25 mouse cellular contexts compared by ENCODE assay signal in the genomic region with DNA sequence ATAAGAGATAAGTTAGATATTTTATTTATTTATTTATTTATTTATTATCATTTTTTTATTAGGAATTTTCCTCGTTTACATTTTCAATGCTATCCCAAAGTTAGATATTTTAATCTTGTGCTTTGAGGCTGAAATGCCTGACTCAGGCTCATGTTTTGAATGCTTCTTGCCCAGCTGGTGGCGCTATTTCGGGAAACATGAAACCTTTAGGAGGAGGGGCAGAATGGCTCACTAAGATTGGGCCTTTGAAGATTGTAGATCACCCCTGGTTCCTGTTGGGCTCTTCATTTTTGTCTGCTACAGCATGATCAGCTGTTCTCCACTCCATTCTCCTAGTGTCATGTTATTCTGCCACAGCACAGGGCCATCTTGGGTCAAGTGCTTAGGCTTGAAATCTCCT. TPM values are rescaled to one million over a fixed set of nuclear protein-coding genes. Genes with fewer than 3 reads are reported as not detected.
DNase-seq lines count a peak whose midpoint lies in the region; ATAC-seq and TF ChIP-seq lines count a peak whose summit lies in the region.
"Had no signal": no experiment of that assay in that cellular context is flagged by ENCODE, and none has a peak within 500 bp of the region (broad histone marks: within the 10 kb centered on the region; RNA-seq: fewer than 3 reads in every experiment).

No protein-coding gene starts in this region.

- 64% methylated on average over 3 of the region's 3 CpGs for WGBS in hindbrain, embryonic 11.5 days
- 65% methylated on average over 3 of the region's 3 CpGs for WGBS in hindbrain, embryonic 13.5 days

- TF ChIP-seq EP300 in CH12.LX (IDR thresholded peaks at IDR 0.05; ENCODE audit: low read length) (no peak), ES-Bruce4 (IDR thresholded peaks at IDR 0.05; ENCODE audit: insufficient read depth, low read depth, low read length) (no peak)

- TF ChIP-seq POLR2A in CH12.LX (IDR thresholded peaks at IDR 0.05; ENCODE audit: low read depth, low read length): no peak
- no peak for TF ChIP-seq POLR2A in ES-Bruce4 (IDR thresholded peaks at IDR 0.05; ENCODE audit: insufficient read depth, low read length)

- H3K27me3 ChIP-seq in hindbrain, embryonic 11.5 days (ENCODE audit: control insufficient read depth, insufficient read depth, low read length): no peaks in the 10 kb centered on the region
- no peaks in the 10 kb centered on the region for H3K27me3 ChIP-seq in hindbrain, embryonic 13.5 days
- H3K27me3 ChIP-seq in CH12.LX (replicated peaks) (no peaks in the 10 kb centered on the region), ES-Bruce4 (ENCODE audit: control insufficient read depth, insufficient read depth, low read length, poor library complexity, severe bottlenecking) (no peaks in the 10 kb centered on the region), Patski (peaks cover 25% of the 10 kb centered on the region)
- H3K27me3 ChIP-seq: embryonic facial prominence, embryonic 15.5 days; heart, embryonic 15.5 days had no signal

- POLR2A ChIA-PET in Patski (lab: Charles Lee): no interaction called here

- H3K4me3 ChIP-seq in hindbrain, embryonic 11.5 days (ENCODE audit: low read depth, low read length): no peak overlapping the region
- no peak overlapping the region for H3K4me3 ChIP-seq in hindbrain, embryonic 13.5 days
- H3K4me3 ChIP-seq in CH12.LX (replicated peaks in 1 of 3; ENCODE audit: low read depth in 2 of 3, low read length in 2 of 3, poor library complexity in 1 of 3) (no peak overlapping the region), ES-Bruce4 (ENCODE audit: low read depth, low read length) (no peak overlapping the region)
- H3K4me3 ChIP-seq: embryonic facial prominence, embryonic 15.5 days; erythroblast, embryonic 14.5 days; forebrain, embryonic 10.5 days; gastrocnemius, adult 2 months; heart, embryonic 10.5 days; heart, embryonic 15.5 days had no signal

- intact Hi-C loops in heart, postnatal 36 days (cut with DNase I): no loop called here
- intact Hi-C loops in heart, postnatal 25 days (cut with DNase I): no loop called here

- no peak overlapping the region for H3K9ac ChIP-seq in hindbrain, embryonic 11.5 days (ENCODE audit: low read depth, low read length)
- H3K9ac ChIP-seq in hindbrain, embryonic 13.5 days: no peak overlapping the region
- no peak overlapping the region for H3K9ac ChIP-seq in CH12.LX (ENCODE audit: insufficient read depth, low read depth)
- no peak overlapping the region for H3K9ac ChIP-seq in ES-Bruce4 (ENCODE audit: low read depth, poor library complexity, severe bottlenecking)
- H3K9ac ChIP-seq: embryonic facial prominence, embryonic 15.5 days; heart, embryonic 15.5 days; hindbrain, embryonic 14.5 days had no signal

- CTCF ChIA-PET in Patski (lab: Charles Lee): no interaction called here

- ATAC-seq in hindbrain, embryonic 11.5 days (ENCODE audit: low FRiP score): no peak
- ATAC-seq in hindbrain, embryonic 13.5 days (ENCODE audit: low FRiP score): no peak
- ATAC-seq in Patski: no peak
- ATAC-seq: forebrain, embryonic 14.5 days; intestine, postnatal 0 days had no signal

- no peak overlapping the region for H3K4me2 ChIP-seq in hindbrain, embryonic 11.5 days (replicated peaks; ENCODE audit: low read depth, low read length)
- H3K4me2 ChIP-seq in hindbrain, embryonic 13.5 days: no peak overlapping the region
- no peak overlapping the region for H3K4me2 ChIP-seq in CH12.LX (ENCODE audit: insufficient read depth, low read depth, poor library complexity, severe bottlenecking)
- H3K4me2 ChIP-seq: embryonic facial prominence, embryonic 15.5 days; heart, embryonic 15.5 days; hindbrain, embryonic 14.5 days had no signal

- peak; percentile 2 for DNase-seq in hindbrain, embryonic 11.5 days (ENCODE audit: low spot score)
- DNase-seq in CH12.LX (ENCODE audit: extremely low read depth) (peak; percentile 3), Patski (ENCODE audit: low read depth, low spot score) (no peak)
- no peak for DNase-seq in heart, adult 18-20 months
- DNase-seq in heart, postnatal 36 days: no peak
- no peak for DNase-seq in heart, postnatal 25 days (ENCODE audit: low spot score)
- DNase-seq: adrenal gland, adult 2 months; adrenal gland, postnatal 25 days; cerebellum, adult 2 months; cerebellum, postnatal 25 days; gastrocnemius, adult 2 months; gastrocnemius, postnatal 25 days; heart, postnatal 14 days; kidney, adult 8-10 months had no signal

- no peak overlapping the region for H3K27ac ChIP-seq in hindbrain, embryonic 11.5 days (ENCODE audit: low read depth, low read length)
- H3K27ac ChIP-seq in hindbrain, embryonic 13.5 days: no peak overlapping the region
- H3K27ac ChIP-seq in CH12.LX (ENCODE audit: insufficient read depth, low read depth) (no peak overlapping the region), ES-Bruce4 (ENCODE audit: insufficient read depth, low read length) (no peak overlapping the region)
- H3K27ac ChIP-seq: embryonic facial prominence, embryonic 15.5 days; forebrain, embryonic 10.5 days; gastrocnemius, adult 2 months; heart, embryonic 10.5 days; heart, embryonic 15.5 days; hindbrain, embryonic 14.5 days had no signal

- in situ Hi-C loops in CH12.LX (cut with MboI; ENCODE audit: low pct_ligation_motif_present, low pct_unique_long_range_greater_than_20kb, low sequenced_read_pairs): no loop called here
- in situ Hi-C loops in Patski (cut with MboI; ENCODE audit: low pct_unique_long_range_greater_than_20kb): no loop called here

- dilution Hi-C loops in CH12.LX (cut with MboI; ENCODE audit: extremely low pct_ligation_motif_present, extremely low pct_unique_long_range_greater_than_20kb, low sequenced_read_pairs): no loop called here

- TF ChIP-seq RAD21 in CH12.LX (IDR thresholded peaks at IDR 0.05; ENCODE audit: low read depth, low read length): no peak

- H3K79me2 ChIP-seq in CH12.LX (replicated peaks; ENCODE audit: control insufficient read depth, extremely low read depth, insufficient read depth, poor library complexity, severe bottlenecking): no peaks in the 10 kb centered on the region

- H3K36me3 ChIP-seq in hindbrain, embryonic 11.5 days (ENCODE audit: control insufficient read depth, insufficient read depth, low read length): no peaks in the 10 kb centered on the region
- H3K36me3 ChIP-seq in hindbrain, embryonic 13.5 days: no peaks in the 10 kb centered on the region
- no peaks in the 10 kb centered on the region for H3K36me3 ChIP-seq in CH12.LX (replicated peaks in 1 of 2; ENCODE audit: control insufficient read depth in 1 of 2, insufficient read depth in 1 of 2, low read length in 1 of 2)
- no peaks in the 10 kb centered on the region for H3K36me3 ChIP-seq in ES-Bruce4 (ENCODE audit: control insufficient read depth, insufficient read depth, low read length, poor library complexity, severe bottlenecking)
- H3K36me3 ChIP-seq: embryonic facial prominence, embryonic 15.5 days; forebrain, embryonic 10.5 days; heart, embryonic 10.5 days; heart, embryonic 15.5 days had no signal

- no peaks in the 10 kb centered on the region for H3K4me1 ChIP-seq in hindbrain, embryonic 11.5 days (replicated peaks; ENCODE audit: control insufficient read depth, insufficient read depth, low read length)
- H3K4me1 ChIP-seq in hindbrain, embryonic 13.5 days (replicated peaks): no peaks in the 10 kb centered on the region
- no peaks in the 10 kb centered on the region for H3K4me1 ChIP-seq in CH12.LX (ENCODE audit: control insufficient read depth in 1 of 2, insufficient read depth in 2 of 2)
- no peaks in the 10 kb centered on the region for H3K4me1 ChIP-seq in ES-Bruce4 (ENCODE audit: control insufficient read depth, insufficient read depth, low read length)
- H3K4me1 ChIP-seq: embryonic facial prominence, embryonic 15.5 days; forebrain, embryonic 10.5 days; heart, embryonic 10.5 days; heart, embryonic 15.5 days had no signal

- no peaks in the 10 kb centered on the region for H3K9me3 ChIP-seq in hindbrain, embryonic 11.5 days (ENCODE audit: control insufficient read depth, low read length)
- no peaks in the 10 kb centered on the region for H3K9me3 ChIP-seq in hindbrain, embryonic 13.5 days
- H3K9me3 ChIP-seq in CH12.LX (replicated peaks; ENCODE audit: low read length): peaks cover 2% of the 10 kb centered on the region
- H3K9me3 ChIP-seq in ES-Bruce4 (replicated peaks; ENCODE audit: control insufficient read depth, insufficient read depth, low read length, poor library complexity, severe bottlenecking): peaks cover under 1% of the 10 kb centered on the region; the same call in 1 of the 2 replicates
- H3K9me3 ChIP-seq: embryonic facial prominence, embryonic 15.5 days; forebrain, embryonic 10.5 days; heart, embryonic 10.5 days; heart, embryonic 15.5 days had no signal

- no peak for TF ChIP-seq CTCF in CH12.LX (conservative IDR thresholded peaks at IDR 0.05 in 1 of 2, IDR thresholded peaks at IDR 0.05 in 1 of 2; ENCODE audit: low read depth in 2 of 2, low read length in 2 of 2)
- peak; percentile 13 for TF ChIP-seq CTCF in ES-Bruce4 (IDR thresholded peaks at IDR 0.05; ENCODE audit: low read depth, low read length)
- TF ChIP-seq CTCF in Patski (IDR thresholded peaks at IDR 0.05): peak; percentile 33

TF ChIP-seq in CH12.LX, 34 proteins besides CTCF, POLR2A, EP300 and RAD21 (continues in another document):
- no peak for TF ChIP-seq IRF4 (IDR thresholded peaks at IDR 0.05; ENCODE audit: low read depth, low read length)
- TF ChIP-seq PAX5 (IDR thresholded peaks at IDR 0.05; ENCODE audit: low read length): no peak
- no peak for TF ChIP-seq JUND (conservative IDR thresholded peaks at IDR 0.05; ENCODE audit: low read depth, low read length)
- TF ChIP-seq ZNF384 (IDR thresholded peaks at IDR 0.05; ENCODE audit: low read depth, low read length): no peak
- TF ChIP-seq USF1 (IDR thresholded peaks at IDR 0.05; ENCODE audit: low read depth, low read length): no peak
- no peak for TF ChIP-seq MEF2A (IDR thresholded peaks at IDR 0.05; ENCODE audit: borderline replicate concordance, low read depth, low read length)
- no peak for TF ChIP-seq CHD2 (IDR thresholded peaks at IDR 0.05; ENCODE audit: low read length)
- TF ChIP-seq UBTF (IDR thresholded peaks at IDR 0.05; ENCODE audit: low read depth, low read length): no peak
- TF ChIP-seq BHLHE40 (IDR thresholded peaks at IDR 0.05; ENCODE audit: low read depth, low read length): no peak
- TF ChIP-seq GABPA (IDR thresholded peaks at IDR 0.05; ENCODE audit: insufficient replicate concordance, low read depth, low read length): no peak
- TF ChIP-seq CHD1 (IDR thresholded peaks at IDR 0.05; ENCODE audit: low read depth, low read length): no peak

RNA-seq across cellular contexts. Expression of a gene that starts 28.1 kb away (rescaled TPM):
- polyA plus RNA-seq in hindbrain, embryonic 11.5 days (2014; fragmentation: Nextera tagmentation; extraction: Ambion mirVana): 1.2 and 1.7 TPM in 2 replicates
- polyA plus RNA-seq in hindbrain, embryonic 13.5 days (2015; fragmentation: Nextera tagmentation; extraction: Ambion mirVana): 4.4 and 5.7 TPM in 2 replicates
- total RNA-seq in CH12.LX (2012; rRNA removed): not detected in 2 replicates
- not detected in 2 replicates for total RNA-seq in CH12.LX (2014; rRNA removed)
- polyA plus RNA-seq in CH12.LX (2012; ENCODE audit: insufficient read length, low read depth): not detected in 2 replicates
- polyA plus RNA-seq in ES-Bruce4 (2011; ENCODE audit: insufficient read depth, insufficient read length, low read depth, missing spikeins): 2.9 and 4.6 TPM in 2 replicates
- 2.3 TPM for polyA plus RNA-seq in Patski (2021)
- total RNA-seq in heart, adult 18-20 months (2021): under 1 TPM in 1 of 2 experiments, not detected in 1; 0.31 TPM
- under 1 TPM; 0.17 to 0.22 TPM for total RNA-seq in heart, postnatal 36 days (2021)
- total RNA-seq in heart, postnatal 25 days (2021): not detected
- total RNA-seq: gastrocnemius, adult 2 months; granulocyte monocyte progenitor cell, adult 5-6 weeks had no signal
- polyA plus RNA-seq: erythroblast, embryonic 14.5 days had no signal

Comparison
In these comparisons a context has a peak if more than half of its experiments do, and no peak if none do; other contexts are left out.
1. DNase-seq: peak in hindbrain, embryonic 11.5 days (single experiment) and CH12.LX (single experiment); none in Patski (single experiment), heart, adult 18-20 months (0 of 2), heart, postnatal 36 days (0 of 2) and heart, postnatal 25 days (single experiment).
2. CTCF ChIP-seq: peak in ES-Bruce4 (single experiment) and Patski (single experiment); none in CH12.LX (0 of 2).